Mouse (Mus musculus): ENCODE data around the gene Nhp2. TPM values are rescaled to one million over a fixed set of nuclear protein-coding genes. Genes with fewer than 3 reads are reported as not detected.

The Nhp2 gene
- total RNA-seq, 2 experiments from 2014 or later: 37.4 to 39.1 TPM

- DNase-seq: peak; percentile 89
These were observed 16.2 kb downstream of the Nhp2 start, which contains the start of gene Rmnd5b for GRCm38 (mm10) chr11:51635525-51636322. TSS of gene Rmnd5b (minus strand) at chr11:51635896.

GRCm38 (mm10) chr11:51636323-51636684 lies 16.8 kb downstream of the Nhp2 start:
- peak; percentile 42 for DNase-seq

GRCm38 (mm10) chr11:51637971-51638414 lies 18.5 kb downstream of the Nhp2 start:
- DNase-seq: no peak

GRCm38 (mm10) chr11:51638497-51638896 lies 19.0 kb downstream of the Nhp2 start:
- DNase-seq: no peak

GRCm38 (mm10) chr11:51640748-51641147 lies 21.2 kb downstream of the Nhp2 start:
- DNase-seq: no peak

- no peak for DNase-seq
These were observed 23.7 kb downstream of the Nhp2 start for GRCm38 (mm10) chr11:51643202-51643601.

- peak; percentile 36 for DNase-seq
These were observed 24.2 kb downstream of the Nhp2 start for GRCm38 (mm10) chr11:51643761-51644160.

- DNase-seq: no peak
These were observed 24.7 kb downstream of the Nhp2 start for GRCm38 (mm10) chr11:51644217-51644616.

- DNase-seq: peak; percentile 35
These were observed 25.8 kb downstream of the Nhp2 start for GRCm38 (mm10) chr11:51645293-51645692.

- DNase-seq: no peak
These were observed 26.7 kb downstream of the Nhp2 start for GRCm38 (mm10) chr11:51646245-51646644.

- no peak for DNase-seq
These were observed 27.5 kb downstream of the Nhp2 start for GRCm38 (mm10) chr11:51646751-51647667.

GRCm38 (mm10) chr11:51648566-51648965 lies 29.0 kb downstream of the Nhp2 start:
- DNase-seq: peak; percentile 37

GRCm38 (mm10) chr11:51649111-51649888 lies 29.8 kb downstream of the Nhp2 start:
- no peak for DNase-seq

- no peak for DNase-seq
These were observed 30.3 kb downstream of the Nhp2 start for GRCm38 (mm10) chr11:51649889-51650199.

- peak; percentile 39 for DNase-seq
These were observed 30.7 kb downstream of the Nhp2 start for GRCm38 (mm10) chr11:51650261-51650660.

GRCm38 (mm10) chr11:51650691-51651515 lies 31.4 kb downstream of the Nhp2 start, which contains the start of the genes N4bp3 and D930048N14Rik:
TSS of gene N4bp3 (minus strand) at chr11:51650842.
TSS of gene D930048N14Rik (plus strand) at chr11:51650954.
- DNase-seq: peak; percentile 72

GRCm38 (mm10) chr11:51652889-51653418 lies 33.4 kb downstream of the Nhp2 start:
- no peak for DNase-seq

- no peak for DNase-seq
These were observed 34.2 kb downstream of the Nhp2 start for GRCm38 (mm10) chr11:51653736-51654135.

GRCm38 (mm10) chr11:51654891-51655290 lies 35.4 kb downstream of the Nhp2 start:
- DNase-seq: no peak

- DNase-seq: no peak
These were observed 37.4 kb downstream of the Nhp2 start for GRCm38 (mm10) chr11:51656798-51657521.

All from gastrocnemius, postnatal 10 days (tissue).